Mouse (Mus musculus) C2C12 (cell line): ENCODE results near the gene Tmem206. TPM values are rescaled to one million over a fixed set of nuclear protein-coding genes. Genes with fewer than 3 reads are reported as not detected.

Experiments
- H3K27me3 ChIP-seq: one replicate; pipeline ENCODE4 v1.6.1; 2011; ENCODE audit not compliant: control insufficient read depth, insufficient read depth, insufficient read length
- H3K36me3 ChIP-seq: one replicate; pipeline ENCODE4 v1.6.1; 2011; ENCODE audit not compliant: control insufficient read depth, insufficient read depth
- H3K4me3 ChIP-seq: one replicate; pipeline ENCODE4 v1.5.1; 2011; ENCODE audit warnings: mild to moderate bottlenecking, control low read depth; ENCODE audit not compliant: poor library complexity, insufficient read depth, severe bottlenecking
- H3K79me2 ChIP-seq: one replicate; pipeline ENCODE4 v1.6.1; 2011; ENCODE audit not compliant: control insufficient read depth, insufficient read depth
- H3K79me3 ChIP-seq: one replicate; pipeline ENCODE4 v1.6.1; 2011; ENCODE audit warnings: low read depth, control low read depth
- H3ac ChIP-seq: one replicate; pipeline ENCODE3; 2011; ENCODE audit warnings: low read depth; ENCODE audit not compliant: control insufficient read depth, insufficient read length
- CEBPB ChIP-seq: IDR thresholded peaks from one replicate; pipeline ENCODE4 v1.6.1; 2011; ENCODE audit warnings: low read depth, mild to moderate bottlenecking, control low read depth, moderate library complexity
- CTCF ChIP-seq: IDR thresholded peaks from one replicate; pipeline ENCODE4 v1.5.1; 2011; ENCODE audit not compliant: control insufficient read depth, insufficient read depth, insufficient read length
- FOSL1 ChIP-seq: IDR thresholded peaks from one replicate; pipeline ENCODE4 v1.8.0; 2011; ENCODE audit warnings: mild to moderate bottlenecking, low read length; ENCODE audit not compliant: poor library complexity, insufficient read depth, severe bottlenecking
- MAX ChIP-seq: IDR thresholded peaks from one replicate; pipeline ENCODE4 v1.6.1; 2011; ENCODE audit warnings: mild to moderate bottlenecking, control low read depth
- MYOD1 ChIP-seq: IDR thresholded peaks from one replicate; pipeline ENCODE4 v1.6.1; 2011; ENCODE audit warnings: low read depth; ENCODE audit not compliant: control insufficient read depth, insufficient read length
- MYOG ChIP-seq: IDR thresholded peaks from one replicate; pipeline ENCODE4 v1.6.1; 2011; ENCODE audit not compliant: control insufficient read depth, insufficient read length; ENCODE audit errors: extremely low read depth
- USF1 ChIP-seq: IDR thresholded peaks from one replicate; pipeline ENCODE4 v1.6.1; 2011; ENCODE audit warnings: low read depth, mild to moderate bottlenecking, control low read depth, moderate library complexity
- polyA plus RNA-seq: library from polyadenylated mRNA; unstranded; fragments of >200 nt; fragmentation: generic; extraction: Trizol; gene quantifications from one replicate; pipeline ENCODE4 v1.2.1, GENCODE M21; 2012; ENCODE audit warnings: missing spikeins

The Tmem206 gene
- polyA plus RNA-seq, 1 experiment: 9.8 TPM

- Histone ChIP-seq H3K4me3 (peak overlapping the region; percentile 72), H3K36me3 (no peaks in the 10 kb centered on the region), H3K79me2 (peaks cover 61% of the 10 kb centered on the region), H3ac (no peak overlapping the region), H3K27me3 (no peaks in the 10 kb centered on the region), H3K79me3 (peaks cover 50% of the 10 kb centered on the region)
- TF ChIP-seq MYOD1 (no peak), MAX (no peak), MYOG (no peak), USF1 (no peak), FOSL1 (no peak), CTCF (no peak), CEBPB (no peak)
Measured at GRCm38 (mm10) chr1:191395200-191395599, 69.5 kb downstream of the Tmem206 start.

GRCm38 (mm10) chr1:191395871-191396433 lies 70.2 kb downstream of the Tmem206 start:
- Histone ChIP-seq H3K27me3 (no peaks in the 10 kb centered on the region), H3K4me3 (peak overlapping the region; percentile 72), H3K79me3 (peaks cover 43% of the 10 kb centered on the region), H3K79me2 (peaks cover 54% of the 10 kb centered on the region), H3ac (peak overlapping the region; percentile 76), H3K36me3 (no peaks in the 10 kb centered on the region)
- TF ChIP-seq MYOG (no peak), USF1 (no peak), CTCF (no peak), CEBPB (no peak), MAX (no peak), MYOD1 (no peak), FOSL1 (no peak)

GRCm38 (mm10) chr1:191396446-191396845 lies 70.7 kb downstream of the Tmem206 start:
- Histone ChIP-seq H3ac (peak overlapping the region; percentile 76), H3K27me3 (no peaks in the 10 kb centered on the region), H3K79me3 (peaks cover 40% of the 10 kb centered on the region), H3K79me2 (peaks cover 49% of the 10 kb centered on the region), H3K36me3 (no peaks in the 10 kb centered on the region), H3K4me3 (peak overlapping the region; percentile 72)
- TF ChIP-seq USF1: no peak
- no peak for TF ChIP-seq CTCF
- no peak for TF ChIP-seq MAX
- TF ChIP-seq MYOD1: no peak
- TF ChIP-seq FOSL1: no peak

GRCm38 (mm10) chr1:191396897-191397849 lies 71.5 kb downstream of the Tmem206 start:
- no peaks in the 10 kb centered on the region for H3K36me3 ChIP-seq
- peak overlapping the region; percentile 76 for H3ac ChIP-seq
- H3K79me2 ChIP-seq: peaks cover 42% of the 10 kb centered on the region
- H3K79me3 ChIP-seq: peaks cover 34% of the 10 kb centered on the region
- H3K27me3 ChIP-seq: no peaks in the 10 kb centered on the region
- no peak for TF ChIP-seq USF1
- TF ChIP-seq MAX: peak; percentile 15
- TF ChIP-seq CEBPB: peak; percentile 60
- peak overlapping the region; percentile 72 for H3K4me3 ChIP-seq

Other genes starting within 250 kb of the Tmem206 start
- 0.78 TPM for gene Batf3, start 228.1 kb upstream of the Tmem206 start, polyA plus RNA-seq
- gene Fam71a, start 161.1 kb upstream of the Tmem206 start, polyA plus RNA-seq: not detected
- 1.4 TPM for gene Atf3, start 107.9 kb upstream of the Tmem206 start, polyA plus RNA-seq
- gene Nenf, start 7.7 kb upstream of the Tmem206 start, polyA plus RNA-seq: 98.5 TPM
- 21.5 TPM for gene Ppp2r5a, start 77.4 kb downstream of the Tmem206 start, polyA plus RNA-seq
- 8.6 TPM for gene Dtl, start 249.6 kb downstream of the Tmem206 start, polyA plus RNA-seq
- 24.1 TPM for gene Ints7, start 249.7 kb downstream of the Tmem206 start, polyA plus RNA-seq